Mouse (Mus musculus): ENCODE data around the gene Zbtb42. TPM values are rescaled to one million over a fixed set of nuclear protein-coding genes. Genes with fewer than 3 reads are reported as not detected.

The Zbtb42 gene
- polyA plus RNA-seq (2016; fragmentation: Nextera tagmentation; extraction: Ambion mirVana): 4.6 and 5.1 TPM in 2 replicates

GRCm38 (mm10) chr12:112678555-112679026 is at the start of gene Zbtb42:
TSS of gene Zbtb42 (plus strand) at chr12:112678828.
- peaks cover 64% of the 10 kb centered on the region for H3K27me3 ChIP-seq
- under 1% methylated on average over 43 of the region's 60 CpGs for WGBS

DNA sequence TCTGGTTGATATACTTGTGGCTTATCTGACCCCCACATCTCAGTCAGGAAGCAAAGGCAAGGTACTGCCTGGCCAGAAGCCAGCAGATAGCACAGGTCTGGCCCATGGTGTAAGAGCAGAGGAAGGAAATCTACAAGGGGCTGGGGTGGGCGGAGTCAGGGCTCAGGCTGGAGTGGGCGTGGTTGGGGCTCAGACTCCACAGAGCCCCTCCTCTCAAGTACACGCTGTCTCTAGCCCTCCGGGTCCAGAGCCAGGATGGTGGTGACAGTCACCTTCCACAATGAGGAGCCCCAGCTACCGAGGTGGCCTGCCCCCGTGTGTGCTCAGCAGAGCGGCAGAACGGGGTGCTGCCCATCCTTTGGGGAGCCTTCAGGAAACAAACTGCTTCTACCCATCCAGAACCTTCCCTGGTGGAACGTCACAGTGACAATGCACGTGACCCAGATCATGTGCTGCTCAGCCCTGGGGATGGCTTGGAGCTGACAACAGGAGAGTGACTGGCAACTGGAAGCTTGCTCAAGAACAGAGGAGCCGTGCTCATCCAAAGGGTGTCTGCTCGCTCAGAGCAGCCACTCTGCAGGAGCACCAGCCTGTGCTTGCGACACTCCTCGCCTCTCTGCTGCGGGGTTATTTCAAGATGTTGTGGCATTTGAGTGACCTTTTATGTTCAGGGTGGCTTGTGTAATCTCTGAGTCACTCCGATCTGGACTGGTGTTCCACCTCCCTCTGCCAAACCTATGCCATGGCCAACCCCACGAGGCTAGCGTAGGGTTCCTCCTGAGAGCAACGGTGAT is 49.5 kb upstream of the Zbtb42 start:
- H3K9me3 ChIP-seq: no peaks in the 10 kb centered on the region
- peak overlapping the region; percentile 46 for H3K4me2 ChIP-seq
- no peak overlapping the region for H3K4me3 ChIP-seq (replicated peaks)
- H3K36me3 ChIP-seq (replicated peaks): no peaks in the 10 kb centered on the region
- no peak overlapping the region for H3K27ac ChIP-seq
- peak; percentile 69 for ATAC-seq (ENCODE audit: low FRiP score)
- no peaks in the 10 kb centered on the region; the same call in 1 of the 2 replicates for H3K27me3 ChIP-seq
- H3K4me1 ChIP-seq: peaks cover 8% of the 10 kb centered on the region
- H3K9ac ChIP-seq: no peak overlapping the region
- WGBS: 38% methylated on average over 19 of the region's 19 CpGs

More at GRCm38 (mm10) chr12:112678555-112679026, at the start of gene Zbtb42:
- Histone ChIP-seq H3K36me3 (replicated peaks) (no peaks in the 10 kb centered on the region), H3K9me3 (no peaks in the 10 kb centered on the region), H3K27ac (no peak within 1 kb of the TSS), H3K4me2 (peak within 1 kb of the TSS; percentile 94), H3K4me3 (replicated peaks) (peak within 1 kb of the TSS; percentile 68), H3K9ac (peak within 1 kb of the TSS; percentile 71), H3K4me1 (peaks cover 43% of the 10 kb centered on the region)
- ATAC-seq (ENCODE audit: low FRiP score): peak; percentile 42

GRCm38 (mm10) chr12:112630029-112630428 is 48.6 kb upstream of the Zbtb42 start:
- ATAC-seq (ENCODE audit: low FRiP score): no peak
- 89% methylated on average over 12 of the region's 12 CpGs for WGBS

GRCm38 (mm10) chr12:112630796-112631195 is 47.8 kb upstream of the Zbtb42 start:
- Histone ChIP-seq H3K27ac (no peak overlapping the region), H3K27me3 (no peaks in the 10 kb centered on the region; the same call in 1 of the 2 replicates), H3K4me2 (no peak overlapping the region), H3K4me3 (replicated peaks) (no peak overlapping the region), H3K36me3 (replicated peaks) (no peaks in the 10 kb centered on the region), H3K9me3 (no peaks in the 10 kb centered on the region), H3K4me1 (peaks cover 8% of the 10 kb centered on the region), H3K9ac (no peak overlapping the region)
- WGBS: 87% methylated on average over 5 of the region's 5 CpGs
- no peak for ATAC-seq (ENCODE audit: low FRiP score)

More at GRCm38 (mm10) chr12:112630029-112630428, 48.6 kb upstream of the Zbtb42 start:
- Histone ChIP-seq H3K9me3 (no peaks in the 10 kb centered on the region), H3K4me1 (peaks cover 8% of the 10 kb centered on the region), H3K9ac (no peak overlapping the region), H3K27ac (no peak overlapping the region), H3K4me2 (no peak overlapping the region), H3K4me3 (replicated peaks) (no peak overlapping the region), H3K27me3 (no peaks in the 10 kb centered on the region; the same call in 1 of the 2 replicates), H3K36me3 (replicated peaks) (no peaks in the 10 kb centered on the region)

GRCm38 (mm10) chr12:112631472-112631871 is 47.2 kb upstream of the Zbtb42 start:
- no peak overlapping the region for H3K4me2 ChIP-seq
- peaks cover 8% of the 10 kb centered on the region for H3K4me1 ChIP-seq
- no peak overlapping the region for H3K4me3 ChIP-seq (replicated peaks)
- H3K9me3 ChIP-seq: no peaks in the 10 kb centered on the region
- WGBS: 84% methylated on average over 1 of the region's 1 CpGs
- H3K9ac ChIP-seq: no peak overlapping the region
- no peak for ATAC-seq (ENCODE audit: low FRiP score)
- H3K27me3 ChIP-seq: no peaks in the 10 kb centered on the region; the same call in 1 of the 2 replicates
- H3K36me3 ChIP-seq (replicated peaks): no peaks in the 10 kb centered on the region
- no peak overlapping the region for H3K27ac ChIP-seq

GRCm38 (mm10) chr12:112632084-112632777 is 46.4 kb upstream of the Zbtb42 start:
- no peaks in the 10 kb centered on the region; the same call in 1 of the 2 replicates for H3K27me3 ChIP-seq
- H3K4me1 ChIP-seq: peaks cover 8% of the 10 kb centered on the region
- H3K4me3 ChIP-seq (replicated peaks): no peak overlapping the region
- H3K36me3 ChIP-seq (replicated peaks): no peaks in the 10 kb centered on the region
- no peak overlapping the region for H3K9ac ChIP-seq
- H3K9me3 ChIP-seq: no peaks in the 10 kb centered on the region
- 80% methylated on average over 11 of the region's 11 CpGs for WGBS
- H3K27ac ChIP-seq: no peak overlapping the region
- no peak for ATAC-seq (ENCODE audit: low FRiP score)
- H3K4me2 ChIP-seq: no peak overlapping the region

GRCm38 (mm10) chr12:112632907-112633306 is 45.7 kb upstream of the Zbtb42 start:
- no peak overlapping the region for H3K9ac ChIP-seq
- H3K27ac ChIP-seq: no peak overlapping the region
- H3K27me3 ChIP-seq: no peaks in the 10 kb centered on the region; the same call in 1 of the 2 replicates
- no peak overlapping the region for H3K4me3 ChIP-seq (replicated peaks)
- no peak overlapping the region for H3K4me2 ChIP-seq
- WGBS: 84% methylated on average over 5 of the region's 5 CpGs
- no peak for ATAC-seq (ENCODE audit: low FRiP score)
- H3K36me3 ChIP-seq (replicated peaks): no peaks in the 10 kb centered on the region
- H3K4me1 ChIP-seq: peaks cover 8% of the 10 kb centered on the region
- no peaks in the 10 kb centered on the region for H3K9me3 ChIP-seq

- WGBS: 81% methylated on average over 9 of the region's 9 CpGs
- H3K27ac ChIP-seq: no peak overlapping the region
- no peaks in the 10 kb centered on the region for H3K36me3 ChIP-seq (replicated peaks)
- H3K4me1 ChIP-seq: peaks cover 7% of the 10 kb centered on the region
- no peak overlapping the region for H3K4me3 ChIP-seq (replicated peaks)
- ATAC-seq (ENCODE audit: low FRiP score): no peak
- no peaks in the 10 kb centered on the region; the same call in 1 of the 2 replicates for H3K27me3 ChIP-seq
- H3K4me2 ChIP-seq: no peak overlapping the region
- no peak overlapping the region for H3K9ac ChIP-seq
- no peaks in the 10 kb centered on the region for H3K9me3 ChIP-seq
Observed at GRCm38 (mm10) chr12:112633686-112634085, 44.9 kb upstream of the Zbtb42 start.

GRCm38 (mm10) chr12:112639526-112639925 is 39.1 kb upstream of the Zbtb42 start:
- H3K4me1 ChIP-seq: 0 out of 2 replicates have a peak, but pooled peaks cover 3% of the 10 kb centered on the region
- WGBS: 88% methylated on average over 10 of the region's 10 CpGs

DNA sequence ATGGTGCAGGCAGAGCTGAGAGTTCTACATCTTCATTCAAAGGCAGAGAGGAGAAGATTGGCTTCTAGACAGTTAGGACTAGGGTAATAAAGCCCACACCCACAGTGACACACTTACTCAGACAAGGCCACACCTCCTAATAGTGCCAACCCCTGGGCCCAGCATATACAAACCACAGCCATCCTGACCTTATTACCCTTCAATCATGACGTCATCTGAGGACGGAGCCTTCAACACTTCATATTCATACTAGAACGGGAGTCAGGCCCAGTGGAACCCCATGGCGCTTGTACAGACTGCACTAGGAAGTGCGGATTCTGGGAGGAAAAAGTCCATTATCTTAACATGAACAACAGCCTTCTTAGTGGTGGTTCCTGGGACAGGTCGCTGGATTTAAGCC is 35.5 kb upstream of the Zbtb42 start:
- Histone ChIP-seq H3K27ac (no peak overlapping the region), H3K36me3 (replicated peaks) (peaks cover 12% of the 10 kb centered on the region), H3K4me1 (peaks cover 19% of the 10 kb centered on the region), H3K4me2 (no peak overlapping the region), H3K27me3 (no peaks in the 10 kb centered on the region), H3K9ac (no peak overlapping the region), H3K4me3 (replicated peaks) (no peak overlapping the region), H3K9me3 (no peaks in the 10 kb centered on the region)
- ATAC-seq (ENCODE audit: low FRiP score): no peak
- 95% methylated on average over 6 of the region's 6 CpGs for WGBS

More at GRCm38 (mm10) chr12:112639526-112639925, 39.1 kb upstream of the Zbtb42 start:
- no peaks in the 10 kb centered on the region for H3K36me3 ChIP-seq (replicated peaks)
- no peak overlapping the region for H3K27ac ChIP-seq
- ATAC-seq (ENCODE audit: low FRiP score): no peak
- no peaks in the 10 kb centered on the region for H3K9me3 ChIP-seq
- no peak overlapping the region for H3K4me2 ChIP-seq
- no peak overlapping the region for H3K9ac ChIP-seq
- H3K4me3 ChIP-seq (replicated peaks): no peak overlapping the region
- H3K27me3 ChIP-seq: no peaks in the 10 kb centered on the region

- Histone ChIP-seq H3K9me3 (no peaks in the 10 kb centered on the region), H3K4me3 (replicated peaks) (peak within 1 kb of the TSS; percentile 77), H3K9ac (peak within 1 kb of the TSS; percentile 80), H3K4me1 (peaks cover 19% of the 10 kb centered on the region), H3K27ac (peak within 1 kb of the TSS; percentile 86), H3K4me2 (peak within 1 kb of the TSS; percentile 70), H3K27me3 (no peaks in the 10 kb centered on the region), H3K36me3 (replicated peaks) (peaks cover 24% of the 10 kb centered on the region)
- ATAC-seq (ENCODE audit: low FRiP score): peak; percentile 98
- WGBS: 3% methylated on average over 39 of the region's 46 CpGs
Observed at GRCm38 (mm10) chr12:112644180-112644854, 34.3 kb upstream of the Zbtb42 start, which contains the start of gene Siva1. TSS of gene Siva1 (plus strand) at chr12:112644679.
